Mouse (Mus musculus) adrenal gland, postnatal 36 days (tissue): ENCODE data around the gene Pkhd1. TPM values are rescaled to one million over a fixed set of nuclear protein-coding genes. Genes with fewer than 3 reads are reported as not detected.
"Not testable (repeated sequence)": the region's sequence is repeated elsewhere in the genome, so short reads cannot be mapped to it uniquely, and the experiment has no call there.

Source experiments
- DNase-seq, 2 experiments: peaks; one replicate each; pipeline ENCODE4 v3.0.0; 2021; ENCODE audit warnings: mixed read lengths in 1 of 2
- total RNA-seq, 2 experiments: library from RNA; stranded (reverse); gene quantifications; 2 replicates each; pipeline ENCODE4 v1.2.3; 2021

Pkhd1 gene
- total RNA-seq, 2 experiments from 2014 or later, result 0.03 TPM; not detected in 1

- no peak for DNase-seq
Observed at GRCm38 (mm10) chr1:20486087-20486486, 131.8 kb downstream of the Pkhd1 start.

DNA sequence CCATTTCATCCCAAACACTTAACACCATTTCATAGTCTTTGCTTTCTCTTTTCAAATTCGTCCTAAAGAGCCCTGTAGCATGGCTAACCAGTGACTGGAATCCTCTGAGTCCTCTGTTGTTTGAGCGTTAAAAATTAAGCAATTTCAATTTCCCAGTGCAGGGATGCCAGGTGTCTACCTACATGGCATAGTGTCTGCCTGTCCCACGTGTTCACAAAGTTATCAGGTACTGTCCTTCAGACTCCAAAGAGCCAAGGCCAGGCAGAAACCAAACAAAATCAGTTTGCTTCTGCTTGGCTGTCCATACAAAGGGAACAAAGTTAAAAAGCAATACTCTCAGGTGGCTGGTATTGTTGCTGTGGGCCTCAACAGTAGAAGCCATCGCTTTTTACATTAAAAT, 136.0 kb downstream of the Pkhd1 start:
- no peak for DNase-seq

GRCm38 (mm10) chr1:20478695-20479094, 139.2 kb downstream of the Pkhd1 start:
- no peak for DNase-seq

DNA sequence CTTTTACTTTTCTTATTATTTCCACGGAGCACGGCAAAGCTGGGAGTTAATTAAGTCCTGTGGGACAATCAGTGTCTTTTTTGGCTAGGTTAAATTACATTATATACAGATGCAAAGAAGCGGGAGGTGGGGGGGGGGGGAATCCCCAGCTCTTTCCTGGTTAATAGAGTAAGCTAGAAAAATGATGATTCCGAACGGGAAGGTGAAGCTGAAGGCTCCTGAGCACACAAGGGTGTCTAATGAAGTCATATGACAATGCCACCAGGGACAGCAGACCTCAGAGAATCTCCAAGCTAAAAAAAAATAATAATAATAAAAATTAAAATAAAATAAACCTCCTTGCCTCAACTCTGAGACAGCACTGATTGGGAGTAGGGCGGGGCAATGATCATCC, 139.6 kb downstream of the Pkhd1 start:
- no peak for DNase-seq

DNA sequence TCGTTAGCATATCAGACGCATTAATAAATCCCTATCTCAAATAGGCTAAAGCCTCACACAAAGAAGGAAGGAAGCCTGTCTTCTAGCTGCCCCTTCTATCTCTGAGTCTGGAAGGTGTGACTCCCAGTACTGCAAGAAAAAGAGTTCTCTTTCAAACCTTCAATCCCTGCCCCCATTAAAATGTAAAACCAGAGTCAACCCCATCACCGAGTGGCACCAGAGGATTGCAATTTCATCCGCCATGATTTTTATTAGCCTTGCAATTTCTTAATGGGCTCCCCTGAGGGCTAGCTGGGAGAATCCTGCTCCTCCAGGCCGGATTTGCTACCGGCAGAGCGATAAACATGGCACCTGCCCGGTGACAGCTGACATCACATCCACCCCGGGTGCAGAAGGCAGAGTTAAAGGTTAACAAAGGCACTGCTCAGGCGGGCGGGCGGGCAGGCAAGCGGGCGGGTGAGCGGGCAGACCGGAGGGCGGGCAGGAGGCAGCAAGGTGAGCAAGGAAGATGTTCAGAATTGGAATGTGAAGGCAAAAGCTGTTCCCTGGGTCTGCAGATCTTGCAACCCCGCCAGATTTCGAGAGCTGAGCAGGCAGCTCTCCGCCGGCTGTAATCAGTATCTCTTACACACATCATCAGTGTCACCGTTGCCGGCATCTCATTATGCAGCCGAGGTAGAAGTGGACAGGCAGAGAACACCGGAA, 140.2 kb downstream of the Pkhd1 start:
- DNase-seq, result peak in 1 of 2 experiments; percentile 3

DNA sequence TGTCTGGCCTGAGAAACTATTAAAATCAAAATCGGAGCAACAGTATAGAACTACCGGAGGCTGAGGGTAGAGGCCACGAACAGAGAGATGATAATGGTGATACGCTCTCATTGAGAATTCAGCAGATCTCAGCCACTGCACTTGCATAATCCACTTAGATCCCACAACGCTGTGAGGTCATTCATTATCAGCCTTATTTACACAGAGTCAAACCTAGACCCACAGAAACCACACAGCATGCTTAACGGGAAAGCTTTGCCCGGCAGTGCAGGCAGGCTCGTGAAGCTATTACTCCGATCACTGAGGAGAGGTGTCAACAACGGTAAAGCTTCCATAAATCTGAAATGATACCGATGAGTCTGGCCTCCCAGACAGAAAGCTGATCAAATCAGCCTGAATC, 147.1 kb downstream of the Pkhd1 start:
- DNase-seq, result no peak

DNA sequence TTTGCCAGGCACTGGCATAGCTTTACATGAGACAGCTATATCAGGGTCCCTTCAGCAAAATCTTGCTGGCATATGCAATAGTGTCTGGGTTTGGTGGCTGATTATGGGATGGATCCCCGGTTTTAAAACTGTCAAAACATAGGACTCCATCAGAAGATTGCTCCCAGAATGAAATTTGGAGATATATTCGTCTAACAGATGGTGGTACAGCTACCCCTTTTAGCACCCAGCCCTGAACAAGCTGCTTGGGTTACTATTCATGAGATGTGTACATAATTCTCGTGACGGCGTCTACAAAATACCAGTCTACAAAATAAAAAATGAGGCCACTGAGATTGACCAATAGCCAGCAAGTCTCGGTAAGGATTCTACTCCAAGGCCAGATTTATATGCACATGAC, 147.5 kb downstream of the Pkhd1 start:
- no peak for DNase-seq

- no peak for DNase-seq
Observed at GRCm38 (mm10) chr1:20466481-20466880, 151.4 kb downstream of the Pkhd1 start.

DNA sequence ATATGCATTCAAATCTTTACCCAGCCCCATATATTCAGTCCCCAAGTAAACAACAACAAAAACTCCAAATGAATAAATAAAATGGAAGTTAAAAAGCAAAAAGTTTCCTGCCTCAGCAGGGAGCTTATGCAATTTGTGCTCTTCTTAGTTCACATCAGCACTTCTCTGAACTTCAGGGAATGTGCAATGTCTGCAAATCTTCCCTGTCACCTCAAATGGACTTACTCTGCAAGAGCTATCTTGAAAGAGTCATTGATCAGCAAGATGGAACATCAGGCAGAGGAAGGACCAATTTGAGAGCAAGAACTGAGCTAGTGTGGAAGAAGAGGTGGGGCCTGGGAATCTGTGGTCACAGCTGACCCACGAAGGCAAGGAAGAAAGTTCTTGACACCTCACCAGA, 163.2 kb downstream of the Pkhd1 start:
- DNase-seq, result no peak

- peak in 1 of 2 experiments; percentile 4 for DNase-seq
Observed at GRCm38 (mm10) chr1:20450074-20450473, 167.8 kb downstream of the Pkhd1 start.

GRCm38 (mm10) chr1:20432026-20432425, 185.8 kb downstream of the Pkhd1 start:
- DNase-seq, result not testable (repeated sequence)

- no peak for DNase-seq
Observed at GRCm38 (mm10) chr1:20429056-20429394, 188.8 kb downstream of the Pkhd1 start.

GRCm38 (mm10) chr1:20428370-20429055, 189.4 kb downstream of the Pkhd1 start:
- DNase-seq, result no peak

DNA sequence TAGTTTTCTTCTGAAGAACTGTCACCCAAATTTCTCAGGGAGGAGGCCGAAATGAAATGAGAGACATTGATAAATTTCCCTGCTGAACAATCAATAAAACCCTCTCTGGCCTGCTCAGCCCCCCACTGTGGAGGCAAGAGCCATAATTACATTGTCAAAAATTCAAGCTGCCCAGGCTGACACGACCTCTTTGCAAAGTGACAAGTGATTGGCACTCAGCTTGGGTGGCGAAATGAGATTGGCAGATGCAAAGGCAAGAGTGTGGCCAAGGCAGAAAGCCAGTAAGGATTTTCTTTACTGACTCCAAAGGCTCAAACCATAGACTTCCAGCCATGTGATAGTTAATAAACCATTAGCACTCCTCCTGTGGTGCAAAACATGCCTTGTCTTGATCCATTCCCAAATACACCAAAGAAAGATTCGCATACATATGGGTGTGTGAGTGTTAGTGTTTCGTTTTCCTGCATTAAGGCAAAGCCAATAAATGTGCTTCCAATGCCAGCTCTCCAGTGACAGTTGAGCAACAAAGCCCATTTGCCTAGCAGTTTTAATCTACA, 208.4 kb downstream of the Pkhd1 start:
- peak in 1 of 2 experiments; percentile 3 for DNase-seq

- DNase-seq, result no peak
Observed at GRCm38 (mm10) chr1:20398319-20398718, 219.5 kb downstream of the Pkhd1 start.

DNA sequence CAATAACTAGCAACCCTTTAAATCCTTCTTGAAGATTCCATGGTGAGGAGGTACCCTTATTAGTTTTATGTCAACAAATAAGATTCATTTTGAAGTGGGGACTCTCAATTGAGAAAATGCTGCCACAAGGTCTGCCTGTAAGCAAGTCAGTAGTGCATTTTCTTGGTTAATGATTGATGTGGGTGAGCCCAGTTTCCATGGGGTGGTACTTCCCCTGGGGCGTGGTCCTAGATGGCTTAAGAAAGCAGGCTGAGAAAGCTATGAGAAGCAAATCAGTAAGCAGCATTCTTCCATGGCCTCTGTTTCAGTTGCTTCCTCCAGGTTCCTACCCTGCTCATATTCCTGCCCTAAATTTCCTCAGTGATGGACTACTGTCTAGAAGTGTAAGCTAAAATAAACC, 253.4 kb downstream of the Pkhd1 start:
- no peak for DNase-seq

GRCm38 (mm10) chr1:20344651-20345050, 273.2 kb downstream of the Pkhd1 start:
- DNase-seq, result no peak

DNA sequence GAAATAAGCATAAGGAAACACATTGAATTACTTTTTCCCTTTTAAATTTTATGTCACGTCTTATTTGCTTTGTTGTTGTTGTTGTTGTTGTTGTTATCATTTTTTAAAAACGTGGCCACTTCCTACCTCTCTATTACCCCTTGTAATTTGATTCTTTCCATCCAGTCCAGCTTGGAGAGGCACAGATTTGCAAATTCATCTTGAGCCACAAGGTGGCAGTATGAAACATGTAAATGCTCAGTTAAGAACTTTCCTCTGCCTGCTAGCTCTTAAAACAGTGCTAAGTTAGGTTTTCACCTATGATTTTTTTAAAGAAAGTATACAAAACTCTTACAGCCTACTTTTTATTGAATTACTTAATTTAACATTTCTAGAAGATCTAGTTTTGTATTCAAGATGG, 306.4 kb downstream of the Pkhd1 start:
- peak; percentile 2 to 52 for DNase-seq

DNA sequence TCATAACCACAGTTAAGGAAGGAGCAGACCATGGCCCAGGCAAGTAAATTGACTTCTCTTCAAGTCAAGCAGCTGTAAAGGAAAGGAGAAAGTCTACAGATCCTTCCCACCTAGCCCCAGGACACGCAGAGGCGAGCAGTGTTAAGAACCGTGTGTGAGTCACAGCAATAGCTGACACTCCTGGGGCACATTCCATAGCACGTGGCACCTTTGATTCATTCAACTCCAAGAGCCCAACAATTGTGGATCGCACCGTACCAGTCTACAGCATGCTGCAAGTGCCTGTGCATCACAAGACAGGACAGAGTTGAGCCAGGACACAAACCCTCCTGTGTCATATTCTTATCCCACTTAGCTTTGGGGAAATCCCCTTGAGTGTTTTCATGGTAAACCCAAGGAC, 306.9 kb downstream of the Pkhd1 start:
- DNase-seq, result no peak

DNA sequence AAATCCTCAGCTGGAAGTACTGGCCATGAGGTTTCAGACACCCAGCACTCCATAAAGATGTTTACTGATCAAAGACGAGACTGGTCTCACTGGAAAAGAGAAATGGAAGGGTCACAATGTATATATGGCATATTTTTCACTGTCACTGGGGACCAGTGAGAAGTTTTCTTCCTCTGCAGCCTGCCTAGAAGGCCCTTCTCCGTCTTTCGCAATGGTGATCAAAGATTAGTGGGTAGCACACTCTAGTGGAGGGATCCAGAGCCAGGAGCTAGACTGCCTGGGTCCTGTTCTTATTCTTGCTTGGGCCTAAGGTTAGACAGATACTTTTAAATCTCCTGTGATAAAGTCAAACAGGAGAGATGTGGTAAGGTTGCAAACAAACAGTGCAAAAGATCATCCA, 311.7 kb downstream of the Pkhd1 start:
- peak in 1 of 2 experiments; percentile 4 for DNase-seq

GRCm38 (mm10) chr1:20302943-20303578, 314.8 kb downstream of the Pkhd1 start:
- DNase-seq, result no peak

DNA sequence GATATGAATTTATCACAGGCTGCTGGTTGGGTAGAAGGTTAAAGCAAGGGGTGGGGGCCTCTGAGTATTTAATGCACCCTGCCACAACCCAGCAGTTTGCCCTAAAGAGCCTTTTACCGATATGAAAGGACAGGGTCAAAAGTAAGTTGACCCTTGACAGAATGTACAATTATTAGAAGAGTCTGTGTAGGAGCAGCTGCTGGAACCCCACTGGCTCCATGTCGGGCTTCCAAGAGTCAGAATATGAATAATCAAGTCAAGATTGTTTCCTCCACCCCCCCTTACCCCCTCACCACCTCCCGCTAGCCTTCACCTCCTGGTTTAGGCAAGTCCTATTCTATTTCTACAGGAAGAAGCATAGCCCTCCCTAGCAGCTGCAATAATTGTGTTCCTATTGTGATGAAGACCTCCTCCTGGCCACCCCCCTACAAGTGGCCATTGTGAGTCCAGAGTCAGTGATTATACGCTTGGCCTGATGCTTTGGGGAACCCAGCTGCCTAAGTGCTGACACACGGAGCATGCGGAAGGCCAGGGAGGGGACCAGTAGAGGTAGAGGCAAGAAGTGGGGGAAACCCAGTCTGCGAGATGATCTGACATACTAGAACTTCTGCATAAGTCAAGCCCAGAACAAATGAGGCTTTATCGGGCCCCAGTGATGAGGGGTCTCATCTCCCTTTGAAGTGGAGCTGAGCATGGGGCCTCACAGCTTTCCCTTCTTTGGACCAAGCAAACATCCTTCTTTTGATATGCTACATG, 315.5 kb downstream of the Pkhd1 start:
- DNase-seq, result no peak
